Mouse (Mus musculus): ENCODE measurements at regions not wholly inside any gene's neighbourhood (a gene's known extent, or its start where the extent isn't known, plus 50 kb on each side); places are given as distances from the start of the nearest gene placed in this dataset.

- TF ChIP-seq FOSL1 (IDR thresholded peaks at IDR 0.05; ENCODE audit: insufficient read depth, low read length, poor library complexity, severe bottlenecking) (no peak), USF1 (IDR thresholded peaks at IDR 0.05; ENCODE audit: low read depth) (no peak), CEBPB (IDR thresholded peaks at IDR 0.05; ENCODE audit: low read depth) (no peak), MAX (IDR thresholded peaks at IDR 0.05) (no peak), CTCF (IDR thresholded peaks at IDR 0.05; ENCODE audit: control insufficient read depth, insufficient read depth, insufficient read length) (no peak)
- Histone ChIP-seq H3ac (ENCODE audit: control insufficient read depth, insufficient read length, low read depth) (no peak overlapping the region), H3K27me3 (ENCODE audit: control insufficient read depth, insufficient read depth, insufficient read length) (no peaks in the 10 kb centered on the region), H3K79me3 (ENCODE audit: low read depth) (no peaks in the 10 kb centered on the region), H3K36me3 (ENCODE audit: control insufficient read depth, insufficient read depth) (no peaks in the 10 kb centered on the region), H3K4me3 (ENCODE audit: insufficient read depth, poor library complexity, severe bottlenecking) (no peak overlapping the region), H3K79me2 (ENCODE audit: control insufficient read depth, insufficient read depth) (no peaks in the 10 kb centered on the region)
Measured at GRCm38 (mm10) chr16:51109864-51110263, 518.9 kb upstream of the Ccdc54 start.

- Histone ChIP-seq H3K79me3 (ENCODE audit: low read depth) (no peaks in the 10 kb centered on the region), H3K27me3 (ENCODE audit: control insufficient read depth, insufficient read depth, insufficient read length) (no peaks in the 10 kb centered on the region), H3K79me2 (ENCODE audit: control insufficient read depth, insufficient read depth) (no peaks in the 10 kb centered on the region), H3ac (ENCODE audit: control insufficient read depth, insufficient read length, low read depth) (no peak overlapping the region), H3K4me3 (ENCODE audit: insufficient read depth, poor library complexity, severe bottlenecking) (no peak overlapping the region), H3K36me3 (ENCODE audit: control insufficient read depth, insufficient read depth) (no peaks in the 10 kb centered on the region)
- no peak for TF ChIP-seq CEBPB (IDR thresholded peaks at IDR 0.05; ENCODE audit: low read depth)
- TF ChIP-seq MAX (IDR thresholded peaks at IDR 0.05), result no peak
- no peak for TF ChIP-seq CTCF (IDR thresholded peaks at IDR 0.05; ENCODE audit: control insufficient read depth, insufficient read depth, insufficient read length)
- no peak for TF ChIP-seq USF1 (IDR thresholded peaks at IDR 0.05; ENCODE audit: low read depth)
- no peak for TF ChIP-seq MYOD1 (IDR thresholded peaks at IDR 0.05; ENCODE audit: control insufficient read depth, insufficient read length, low read depth)
- no peak for TF ChIP-seq FOSL1 (IDR thresholded peaks at IDR 0.05; ENCODE audit: insufficient read depth, low read length, poor library complexity, severe bottlenecking)
Measured at GRCm38 (mm10) chr16:51107421-51107820, 516.5 kb upstream of the Ccdc54 start.

GRCm38 (mm10) chr16:51086556-51086955 is 495.6 kb upstream of the Ccdc54 start:
- Histone ChIP-seq H3K27me3 (ENCODE audit: control insufficient read depth, insufficient read depth, insufficient read length) (no peaks in the 10 kb centered on the region), H3K79me2 (ENCODE audit: control insufficient read depth, insufficient read depth) (no peaks in the 10 kb centered on the region), H3ac (ENCODE audit: control insufficient read depth, insufficient read length, low read depth) (no peak overlapping the region), H3K4me3 (ENCODE audit: insufficient read depth, poor library complexity, severe bottlenecking) (no peak overlapping the region), H3K79me3 (ENCODE audit: low read depth) (no peaks in the 10 kb centered on the region), H3K36me3 (ENCODE audit: control insufficient read depth, insufficient read depth) (no peaks in the 10 kb centered on the region)
- TF ChIP-seq USF1 (IDR thresholded peaks at IDR 0.05; ENCODE audit: low read depth), result no peak
- no peak for TF ChIP-seq CTCF (IDR thresholded peaks at IDR 0.05; ENCODE audit: control insufficient read depth, insufficient read depth, insufficient read length)
- no peak for TF ChIP-seq MYOD1 (IDR thresholded peaks at IDR 0.05; ENCODE audit: control insufficient read depth, insufficient read length, low read depth)
- TF ChIP-seq FOSL1 (IDR thresholded peaks at IDR 0.05; ENCODE audit: insufficient read depth, low read length, poor library complexity, severe bottlenecking), result no peak
- no peak for TF ChIP-seq MAX (IDR thresholded peaks at IDR 0.05)
- TF ChIP-seq MYOG (IDR thresholded peaks at IDR 0.05; ENCODE audit: control insufficient read depth, extremely low read depth, insufficient read length), result no peak
- no peak for TF ChIP-seq CEBPB (IDR thresholded peaks at IDR 0.05; ENCODE audit: low read depth)

- Histone ChIP-seq H3K4me3 (ENCODE audit: insufficient read depth, poor library complexity, severe bottlenecking) (no peak overlapping the region), H3K79me3 (ENCODE audit: low read depth) (no peaks in the 10 kb centered on the region), H3ac (ENCODE audit: control insufficient read depth, insufficient read length, low read depth) (no peak overlapping the region), H3K36me3 (ENCODE audit: control insufficient read depth, insufficient read depth) (no peaks in the 10 kb centered on the region), H3K27me3 (ENCODE audit: control insufficient read depth, insufficient read depth, insufficient read length) (no peaks in the 10 kb centered on the region), H3K79me2 (ENCODE audit: control insufficient read depth, insufficient read depth) (no peaks in the 10 kb centered on the region)
- no peak for TF ChIP-seq CTCF (IDR thresholded peaks at IDR 0.05; ENCODE audit: control insufficient read depth, insufficient read depth, insufficient read length)
- no peak for TF ChIP-seq MAX (IDR thresholded peaks at IDR 0.05)
- TF ChIP-seq MYOD1 (IDR thresholded peaks at IDR 0.05; ENCODE audit: control insufficient read depth, insufficient read length, low read depth), result no peak
- no peak for TF ChIP-seq MYOG (IDR thresholded peaks at IDR 0.05; ENCODE audit: control insufficient read depth, extremely low read depth, insufficient read length)
- TF ChIP-seq CEBPB (IDR thresholded peaks at IDR 0.05; ENCODE audit: low read depth), result no peak
- TF ChIP-seq USF1 (IDR thresholded peaks at IDR 0.05; ENCODE audit: low read depth), result no peak
- TF ChIP-seq FOSL1 (IDR thresholded peaks at IDR 0.05; ENCODE audit: insufficient read depth, low read length, poor library complexity, severe bottlenecking), result no peak
Measured at GRCm38 (mm10) chr16:51080146-51080545, 489.2 kb upstream of the Ccdc54 start.

GRCm38 (mm10) chr16:51048650-51049049 is 457.7 kb upstream of the Ccdc54 start:
- TF ChIP-seq CTCF (IDR thresholded peaks at IDR 0.05; ENCODE audit: control insufficient read depth, insufficient read depth, insufficient read length), result no peak
- TF ChIP-seq USF1 (IDR thresholded peaks at IDR 0.05; ENCODE audit: low read depth), result no peak
- no peak for TF ChIP-seq MAX (IDR thresholded peaks at IDR 0.05)
- TF ChIP-seq MYOD1 (IDR thresholded peaks at IDR 0.05; ENCODE audit: control insufficient read depth, insufficient read length, low read depth), result no peak
- TF ChIP-seq CEBPB (IDR thresholded peaks at IDR 0.05; ENCODE audit: low read depth), result no peak
- TF ChIP-seq FOSL1 (IDR thresholded peaks at IDR 0.05; ENCODE audit: insufficient read depth, low read length, poor library complexity, severe bottlenecking), result no peak
- TF ChIP-seq MYOG (IDR thresholded peaks at IDR 0.05; ENCODE audit: control insufficient read depth, extremely low read depth, insufficient read length), result no peak
- H3K79me3 ChIP-seq (ENCODE audit: low read depth), result no peaks in the 10 kb centered on the region
- no peak overlapping the region for H3ac ChIP-seq (ENCODE audit: control insufficient read depth, insufficient read length, low read depth)
- no peaks in the 10 kb centered on the region for H3K79me2 ChIP-seq (ENCODE audit: control insufficient read depth, insufficient read depth)
- no peaks in the 10 kb centered on the region for H3K36me3 ChIP-seq (ENCODE audit: control insufficient read depth, insufficient read depth)
- no peaks in the 10 kb centered on the region for H3K27me3 ChIP-seq (ENCODE audit: control insufficient read depth, insufficient read depth, insufficient read length)
- H3K4me3 ChIP-seq (ENCODE audit: insufficient read depth, poor library complexity, severe bottlenecking), result no peak overlapping the region

- H3K79me3 ChIP-seq (ENCODE audit: low read depth), result no peaks in the 10 kb centered on the region
- no peak for TF ChIP-seq MAX (IDR thresholded peaks at IDR 0.05)
- no peak for TF ChIP-seq MYOG (IDR thresholded peaks at IDR 0.05; ENCODE audit: control insufficient read depth, extremely low read depth, insufficient read length)
- TF ChIP-seq FOSL1 (IDR thresholded peaks at IDR 0.05; ENCODE audit: insufficient read depth, low read length, poor library complexity, severe bottlenecking), result no peak
- TF ChIP-seq CEBPB (IDR thresholded peaks at IDR 0.05; ENCODE audit: low read depth), result no peak
- no peak for TF ChIP-seq USF1 (IDR thresholded peaks at IDR 0.05; ENCODE audit: low read depth)
- TF ChIP-seq CTCF (IDR thresholded peaks at IDR 0.05; ENCODE audit: control insufficient read depth, insufficient read depth, insufficient read length), result no peak
- no peak for TF ChIP-seq MYOD1 (IDR thresholded peaks at IDR 0.05; ENCODE audit: control insufficient read depth, insufficient read length, low read depth)
- H3K79me2 ChIP-seq (ENCODE audit: control insufficient read depth, insufficient read depth), result no peaks in the 10 kb centered on the region
- H3K4me3 ChIP-seq (ENCODE audit: insufficient read depth, poor library complexity, severe bottlenecking), result no peak overlapping the region
- H3ac ChIP-seq (ENCODE audit: control insufficient read depth, insufficient read length, low read depth), result no peak overlapping the region
- no peaks in the 10 kb centered on the region for H3K36me3 ChIP-seq (ENCODE audit: control insufficient read depth, insufficient read depth)
- no peaks in the 10 kb centered on the region for H3K27me3 ChIP-seq (ENCODE audit: control insufficient read depth, insufficient read depth, insufficient read length)
Measured at GRCm38 (mm10) chr16:51048169-51048568, 457.2 kb upstream of the Ccdc54 start.

Measured in C2C12 (cell line).